Mouse (Mus musculus) E14TG2a.4 (cell line): Measurements from ENCODE around the gene Agpat2.

ENCODE experiments used
- H3K27me3 ChIP-seq: 2 replicates; pipeline ENCODE4 v1.6.1; 2014; ENCODE audit warnings: low read length, control low read depth; ENCODE audit not compliant: insufficient read depth
- H3K36me3 ChIP-seq: 2 replicates; pipeline ENCODE4 v1.6.1; 2014; ENCODE audit warnings: low read length, control low read depth; ENCODE audit not compliant: insufficient read depth
- H3K4me1 ChIP-seq: replicated peaks from 2 replicates; pipeline ENCODE4 v1.6.1; 2014; ENCODE audit warnings: low read depth, low read length, control low read depth
- H3K4me3 ChIP-seq: replicated peaks from 2 replicates; pipeline ENCODE4 v1.5.1; 2014; ENCODE audit warnings: mild to moderate bottlenecking, low read length
- H3K9me3 ChIP-seq: 2 replicates; pipeline ENCODE4 v1.6.1; 2014; ENCODE audit warnings: low read length, control low read depth
- CTCF ChIP-seq: conservative IDR thresholded peaks from 2 replicates; pipeline ENCODE4 v1.5.1; 2014; ENCODE audit warnings: low read length
- NANOG ChIP-seq: IDR thresholded peaks from 2 replicates; pipeline ENCODE4 v1.6.1; 2014; ENCODE audit warnings: borderline replicate concordance, low read length, mixed read lengths
- POU5F1 ChIP-seq: IDR thresholded peaks from 2 replicates; pipeline ENCODE4 v1.6.1; 2014; ENCODE audit warnings: low read length, borderline replicate concordance

Gene Agpat2

GRCm38 (mm10) chr2:26603159-26603558, 1.1 kb downstream of the Agpat2 start:
- Histone ChIP-seq H3K9me3 (no peaks in the 10 kb centered on the region), H3K4me1 (peaks cover 88% of the 10 kb centered on the region), H3K27me3 (no peaks in the 10 kb centered on the region), H3K36me3 (peaks cover 17% of the 10 kb centered on the region; the same call in 1 of the 2 replicates), H3K4me3 (peak overlapping the region; percentile 88)
- TF ChIP-seq CTCF: no peak
- no peak for TF ChIP-seq POU5F1
- no peak for TF ChIP-seq NANOG

GRCm38 (mm10) chr2:26602631-26603030, 1.6 kb downstream of the Agpat2 start:
- Histone ChIP-seq H3K9me3 (no peaks in the 10 kb centered on the region), H3K4me3 (peak overlapping the region; percentile 88), H3K4me1 (peaks cover 88% of the 10 kb centered on the region), H3K27me3 (no peaks in the 10 kb centered on the region), H3K36me3 (peaks cover 17% of the 10 kb centered on the region; the same call in 1 of the 2 replicates)
- no peak for TF ChIP-seq NANOG
- TF ChIP-seq CTCF: no peak
- TF ChIP-seq POU5F1: no peak

DNA sequence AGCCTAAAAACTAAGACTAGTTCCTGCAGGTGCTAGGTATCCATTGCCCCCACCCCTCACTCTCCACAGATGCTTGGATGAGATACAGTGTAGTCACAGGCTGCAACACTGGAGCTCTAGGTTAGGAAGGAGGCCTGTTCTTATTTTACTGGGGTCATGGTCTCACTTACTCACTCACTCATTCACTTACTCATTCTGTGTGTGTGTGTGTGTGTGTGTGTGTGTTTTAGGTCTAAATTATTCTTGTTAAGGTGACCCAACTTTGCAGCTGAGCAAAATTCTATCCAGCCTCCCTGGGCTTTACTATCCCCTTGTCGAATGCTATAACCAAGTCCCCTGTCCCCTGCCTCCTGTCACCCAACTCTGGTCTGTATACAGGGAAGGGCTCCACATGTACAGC, 2.6 kb downstream of the Agpat2 start:
- TF ChIP-seq POU5F1 (no peak), CTCF (no peak), NANOG (no peak)
- peaks cover 26% of the 10 kb centered on the region for H3K36me3 ChIP-seq
- no peak overlapping the region for H3K4me3 ChIP-seq
- H3K4me1 ChIP-seq: peaks cover 87% of the 10 kb centered on the region
- H3K27me3 ChIP-seq: no peaks in the 10 kb centered on the region
- no peaks in the 10 kb centered on the region for H3K9me3 ChIP-seq

- peaks cover 35% of the 10 kb centered on the region for H3K36me3 ChIP-seq
- no peaks in the 10 kb centered on the region for H3K9me3 ChIP-seq
- peak overlapping the region; percentile 45; the same call in 1 of the 2 replicates for H3K4me3 ChIP-seq
- TF ChIP-seq CTCF (no peak), NANOG (peak; percentile 54; the same call in 1 of the 2 replicates)
- H3K4me1 ChIP-seq: peaks cover 86% of the 10 kb centered on the region
- no peaks in the 10 kb centered on the region for H3K27me3 ChIP-seq
These were observed 3.6 kb downstream of the Agpat2 start for GRCm38 (mm10) chr2:26600664-26601063.

DNA sequence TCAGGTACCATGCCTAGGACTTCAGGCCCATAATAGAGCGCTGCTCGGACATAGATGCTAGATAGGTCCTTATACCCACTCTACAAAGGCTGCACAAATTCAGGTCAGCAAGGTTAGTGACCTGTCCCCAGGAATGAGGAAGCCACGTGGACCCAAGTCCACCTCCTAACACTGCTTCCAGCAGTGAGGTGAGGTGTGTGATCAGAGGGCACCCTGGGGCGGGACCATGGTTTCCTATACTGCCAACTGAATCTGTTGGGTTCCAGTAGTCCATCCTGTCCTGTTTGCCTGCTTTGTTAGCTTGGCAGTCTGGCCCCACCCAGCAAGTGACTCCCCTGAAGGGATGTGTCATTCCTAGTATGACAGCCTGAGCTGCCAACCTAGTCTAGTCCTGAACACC, 4.3 kb downstream of the Agpat2 start:
- Histone ChIP-seq H3K4me3 (no peak overlapping the region), H3K36me3 (peaks cover 42% of the 10 kb centered on the region), H3K9me3 (no peaks in the 10 kb centered on the region), H3K27me3 (no peaks in the 10 kb centered on the region), H3K4me1 (peaks cover 87% of the 10 kb centered on the region)
- TF ChIP-seq CTCF (no peak), NANOG (no peak), POU5F1 (no peak)

- TF ChIP-seq NANOG: no peak
- TF ChIP-seq POU5F1: no peak
- TF ChIP-seq CTCF: no peak
- H3K36me3 ChIP-seq: peaks cover 55% of the 10 kb centered on the region
- no peaks in the 10 kb centered on the region for H3K9me3 ChIP-seq
- no peak overlapping the region for H3K4me3 ChIP-seq
- no peaks in the 10 kb centered on the region for H3K27me3 ChIP-seq
- H3K4me1 ChIP-seq: peaks cover 93% of the 10 kb centered on the region
These were observed 5.8 kb downstream of the Agpat2 start for GRCm38 (mm10) chr2:26598462-26598861.

- H3K4me1 ChIP-seq: peaks cover 93% of the 10 kb centered on the region
- TF ChIP-seq NANOG: no peak
- no peak for TF ChIP-seq CTCF
- no peak for TF ChIP-seq POU5F1
- H3K27me3 ChIP-seq: no peaks in the 10 kb centered on the region
- H3K9me3 ChIP-seq: no peaks in the 10 kb centered on the region
- peaks cover 62% of the 10 kb centered on the region for H3K36me3 ChIP-seq
- no peak overlapping the region for H3K4me3 ChIP-seq
These were observed 6.4 kb downstream of the Agpat2 start for GRCm38 (mm10) chr2:26597810-26598209.

GRCm38 (mm10) chr2:26596898-26597297, 7.3 kb downstream of the Agpat2 start:
- Histone ChIP-seq H3K9me3 (no peaks in the 10 kb centered on the region), H3K36me3 (peaks cover 70% of the 10 kb centered on the region), H3K4me3 (no peak overlapping the region), H3K4me1 (peaks cover 88% of the 10 kb centered on the region), H3K27me3 (no peaks in the 10 kb centered on the region)
- TF ChIP-seq NANOG (no peak), CTCF (no peak), POU5F1 (no peak)

- TF ChIP-seq CTCF (no peak), POU5F1 (no peak), NANOG (no peak)
- Histone ChIP-seq H3K36me3 (peaks cover 75% of the 10 kb centered on the region), H3K4me1 (peaks cover 79% of the 10 kb centered on the region), H3K4me3 (0 out of 2 replicates have a peak overlapping the region, but pooled peaks have one; percentile 2), H3K27me3 (no peaks in the 10 kb centered on the region), H3K9me3 (no peaks in the 10 kb centered on the region)
These were observed 8.3 kb downstream of the Agpat2 start for GRCm38 (mm10) chr2:26595725-26596435.
